Mouse (Mus musculus) urinary bladder, postnatal 25 days (tissue): Measurements from ENCODE around the gene Cst8.
"Not testable (repeated sequence)": the region's sequence is repeated elsewhere in the genome, so short reads cannot be mapped to it uniquely, and the experiment has no call there.

Experiments used
- DNase-seq: peaks from one replicate; pipeline ENCODE4 v3.0.0; 2022; ENCODE audit warnings: low spot score

The Cst8 gene

DNA sequence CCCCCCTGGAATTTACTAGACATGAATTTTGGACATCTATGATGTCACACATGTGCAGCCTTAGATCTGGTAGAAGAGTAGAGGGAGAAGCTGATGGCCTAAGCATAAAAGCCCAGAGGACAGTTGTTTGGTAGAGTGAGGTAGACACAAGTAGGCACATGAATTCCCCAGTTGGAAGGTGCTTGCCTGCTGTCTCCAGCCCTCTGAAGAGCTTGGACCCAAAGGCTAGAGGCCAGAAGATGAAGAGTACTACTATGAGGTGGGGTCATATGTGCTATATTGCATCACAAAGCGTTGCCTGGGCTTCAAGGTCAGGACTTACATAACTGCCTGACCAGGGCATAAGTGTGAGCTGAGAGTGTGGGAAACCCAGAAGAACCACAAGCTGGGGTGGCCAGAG lies at the start of gene Cst8:
TSS of gene Cst8 (plus strand) at position 301 of the 400 bp plus-strand sequence.
- DNase-seq = no peak

DNA sequence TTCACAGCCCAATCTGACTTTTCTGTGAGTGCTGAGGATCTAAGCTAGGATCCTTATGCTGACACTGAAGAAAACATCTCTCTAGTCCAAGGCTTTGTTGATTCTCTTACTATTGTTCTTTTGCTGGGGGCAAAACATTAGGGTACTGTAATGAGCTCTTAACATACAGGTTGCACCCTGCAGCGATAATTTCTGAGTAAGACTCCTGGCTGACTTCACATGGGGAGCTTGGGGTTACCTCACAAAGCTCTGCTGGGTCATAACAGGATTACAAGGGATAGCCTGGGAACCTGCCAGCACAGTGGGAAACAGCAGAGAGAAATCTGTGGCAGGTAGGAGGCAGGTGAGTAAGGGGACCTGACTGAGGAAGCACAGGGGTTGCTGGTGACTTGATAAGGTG lies 48.5 kb upstream of the Cst8 start, which contains the start of gene Cstl1:
TSS of gene Cstl1 (plus strand) at position 301 of the 400 bp plus-strand sequence.
- no peak for DNase-seq

DNA sequence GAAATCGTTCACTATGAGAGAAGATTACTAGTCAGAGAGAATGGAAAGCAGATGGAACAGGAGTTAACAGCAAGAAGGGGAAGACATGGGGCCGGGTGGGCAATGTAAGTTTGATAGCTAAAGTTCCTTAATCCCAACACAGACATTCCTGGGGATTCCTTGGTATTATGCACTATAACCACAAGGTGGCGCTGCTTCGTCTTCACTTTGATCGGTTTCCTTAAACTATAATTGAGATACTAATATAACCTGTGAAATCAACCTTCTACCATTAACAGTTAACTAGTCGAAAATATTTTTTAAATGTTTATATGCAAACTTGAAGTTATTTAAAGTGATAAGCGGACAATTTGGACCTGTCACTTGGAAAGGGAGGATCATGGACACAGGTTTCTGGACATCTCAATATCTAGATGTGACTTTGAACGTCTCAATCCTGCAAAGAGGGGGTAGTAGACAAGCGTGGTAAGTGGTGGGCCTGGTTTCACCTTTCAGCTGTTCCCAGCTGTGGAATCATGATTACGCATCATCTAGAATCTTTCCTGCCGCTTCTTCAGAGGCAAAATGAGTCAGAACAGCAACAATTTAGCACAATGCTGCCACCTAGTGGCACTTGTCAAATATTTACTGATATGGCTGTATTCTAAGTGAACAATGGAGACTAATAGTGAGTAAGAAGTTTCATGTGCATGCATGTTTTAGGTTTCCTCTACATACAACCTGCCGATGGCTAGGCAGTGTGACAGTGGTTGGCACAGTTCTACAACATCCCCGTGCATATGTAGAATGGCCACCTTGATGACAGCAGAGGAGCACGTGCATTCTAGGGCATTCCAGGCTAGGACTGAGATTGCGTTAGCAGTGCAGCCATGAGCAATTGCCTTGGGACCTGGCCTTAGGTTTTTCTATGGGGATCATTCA lies 46.4 kb upstream of the Cst8 start:
- DNase-seq = peak; percentile 61

DNA sequence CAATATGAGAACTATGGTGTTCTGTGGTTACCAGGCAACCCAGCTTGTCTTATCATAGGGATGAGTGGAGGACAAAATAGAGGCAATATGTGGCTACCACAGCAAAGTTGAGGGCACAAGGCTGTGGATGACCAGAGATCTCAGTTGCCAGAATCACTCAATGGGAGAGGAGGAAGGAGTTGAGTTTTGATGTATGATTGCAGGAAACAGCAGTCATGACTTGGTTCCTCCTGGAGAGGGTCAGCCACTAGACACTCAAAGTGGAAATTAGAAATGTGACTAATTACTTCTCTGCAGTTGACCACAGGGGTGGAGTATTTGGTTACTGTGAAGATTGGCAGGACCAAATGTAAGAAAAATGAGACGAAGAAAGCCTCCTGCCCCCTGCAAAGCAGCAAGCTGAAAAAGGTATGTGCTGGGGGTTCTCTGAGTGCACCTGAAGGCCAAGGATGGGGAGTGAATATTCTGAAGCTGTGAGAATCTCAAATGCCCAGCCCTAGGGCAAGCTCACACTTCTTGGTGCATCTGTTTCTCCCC lies 44.2 kb upstream of the Cst8 start:
- DNase-seq = no peak

DNA sequence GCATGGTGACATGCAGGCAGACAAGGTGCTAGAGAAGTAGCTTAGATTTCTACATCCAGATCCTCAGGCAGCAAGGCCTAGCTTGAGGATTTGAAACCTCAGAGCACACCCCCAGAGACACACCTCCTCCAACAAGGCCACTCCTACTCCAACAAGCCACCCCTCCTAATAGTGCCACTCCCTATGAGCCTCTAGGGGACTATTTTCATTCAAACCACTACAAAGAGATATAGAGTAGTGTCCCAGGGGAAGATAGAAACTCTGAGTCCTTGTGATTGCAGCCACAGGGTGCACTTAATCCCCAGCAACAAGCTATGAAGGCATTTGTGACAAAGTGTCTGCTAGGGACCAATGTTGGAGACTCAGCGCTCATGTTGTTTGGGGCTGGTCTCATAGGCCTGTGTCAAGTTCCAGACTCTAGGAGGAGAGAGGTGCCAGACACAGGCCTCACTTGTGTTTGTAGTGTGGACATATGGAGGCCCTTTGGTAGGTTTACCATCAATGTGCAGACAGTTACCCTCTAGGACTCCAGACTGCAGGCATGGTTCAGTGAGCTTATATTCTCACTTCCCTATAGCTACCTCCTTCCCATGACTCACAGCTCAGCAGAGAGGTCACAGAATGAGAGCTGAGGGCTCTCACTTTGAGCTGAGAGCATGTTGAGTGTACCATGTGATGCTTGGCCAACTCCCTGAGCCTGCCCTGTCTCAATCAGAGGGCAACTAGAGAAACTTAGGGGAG lies 34.8 kb upstream of the Cst8 start:
- no peak for DNase-seq

DNA sequence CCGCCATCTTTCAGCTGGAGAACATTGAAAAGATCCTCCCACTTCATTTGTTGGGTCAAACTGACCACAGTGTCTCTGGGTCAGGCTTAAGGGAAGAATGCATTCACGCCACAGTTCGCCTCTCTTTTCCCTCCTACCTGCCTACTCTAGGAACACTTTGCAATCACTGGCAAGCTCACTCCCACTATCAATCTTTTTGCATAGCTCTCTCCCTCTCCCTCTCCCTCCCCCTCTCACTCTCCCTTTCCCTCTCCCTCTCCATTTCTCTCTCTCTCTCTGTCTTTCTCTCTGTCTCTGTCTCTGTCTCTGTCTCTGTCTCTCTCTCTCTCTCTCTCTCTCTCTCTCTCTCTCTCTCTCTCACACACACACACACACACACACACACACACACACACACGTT lies 27.2 kb upstream of the Cst8 start, which contains the start of gene Cst11:
TSS of gene Cst11 (minus strand) at position 101 of the 400 bp plus-strand sequence.
- DNase-seq = not testable (repeated sequence)

DNA sequence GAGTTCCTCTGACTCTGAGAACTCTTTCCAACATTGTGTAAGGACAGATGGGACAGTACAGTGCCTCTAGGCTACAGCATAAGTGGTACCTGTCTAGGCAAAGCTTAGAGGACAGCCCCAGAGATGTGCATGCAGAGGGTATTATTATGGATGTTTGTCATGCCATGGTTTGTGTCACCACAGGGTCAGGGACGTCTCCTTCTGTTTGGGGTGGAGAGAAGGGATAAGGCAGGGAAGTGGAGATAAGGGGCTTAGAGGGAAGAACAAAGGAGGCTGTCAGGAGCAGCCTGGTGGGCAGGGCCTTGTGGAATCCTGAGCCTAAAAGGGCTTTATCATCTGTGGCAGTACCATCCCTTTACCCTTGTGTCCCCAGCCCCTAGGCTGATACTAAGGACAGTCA lies 16.9 kb upstream of the Cst8 start, which contains the start of gene 8030411F24Rik:
TSS of gene 8030411F24Rik (plus strand) at position 301 of the 400 bp plus-strand sequence.
- DNase-seq = no peak

DNA sequence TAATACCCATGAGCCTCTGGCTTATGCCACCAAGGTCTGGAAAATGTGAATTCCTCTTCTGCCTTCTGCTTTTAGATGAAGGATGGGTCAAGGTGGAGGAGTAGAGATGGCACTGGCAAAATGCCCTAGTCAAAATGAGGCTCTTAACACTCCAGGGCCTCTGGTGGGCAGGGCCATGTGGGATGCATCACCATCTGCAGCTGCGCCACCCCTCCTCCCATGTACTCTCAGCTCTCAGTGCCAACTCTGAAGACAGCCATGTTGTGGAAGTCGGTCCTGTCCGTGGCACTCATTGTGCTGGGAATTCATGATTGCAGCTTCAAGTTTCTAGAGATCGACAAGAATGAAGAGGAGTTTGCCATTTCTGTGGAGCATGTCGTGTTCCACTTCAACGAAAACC lies 9.4 kb upstream of the Cst8 start, which contains the start of gene Cst12:
TSS of gene Cst12 (plus strand) at position 220 of the 400 bp plus-strand sequence.
- DNase-seq = no peak

DNA sequence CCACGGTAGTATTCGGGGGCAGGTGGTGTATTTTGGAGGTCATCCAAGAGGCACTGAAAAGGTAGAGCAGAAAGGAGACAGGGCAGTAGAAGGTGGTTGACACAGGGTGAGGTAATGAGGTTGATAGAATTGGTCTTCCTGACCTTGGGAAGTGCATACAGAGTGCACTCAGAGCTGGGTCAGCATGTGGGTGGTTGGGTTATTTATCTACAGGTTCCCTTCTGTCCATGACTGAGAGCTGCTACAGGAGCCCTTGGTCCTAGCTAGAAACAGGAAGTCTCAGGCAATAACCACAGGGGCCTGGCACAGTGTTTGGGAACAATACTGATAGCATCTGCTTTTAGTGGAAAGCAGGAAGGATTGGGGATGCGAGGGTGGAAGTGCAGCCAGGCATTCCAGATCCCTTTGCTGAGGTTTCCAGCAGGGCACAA lies 2.9 kb downstream of the Cst8 start:
- no peak for DNase-seq

DNA sequence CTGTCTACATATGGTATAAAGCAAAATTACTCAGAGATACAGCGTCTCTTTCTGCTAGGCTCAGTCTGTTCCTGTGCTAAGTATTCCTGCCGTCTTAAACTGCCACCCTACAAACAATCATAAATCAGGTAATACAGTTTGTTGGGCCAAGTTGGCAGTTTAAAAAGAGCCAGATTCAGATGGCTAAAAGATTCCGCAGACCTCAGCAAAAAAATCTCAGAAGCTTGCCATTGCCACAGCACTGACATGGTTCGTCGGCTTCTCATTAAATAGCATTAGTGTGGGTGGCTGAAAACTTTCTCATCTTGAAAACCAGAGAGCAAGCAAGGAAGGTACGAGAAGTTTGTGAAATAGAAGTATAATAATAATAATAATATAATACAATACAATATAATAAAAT lies 8.1 kb downstream of the Cst8 start:
- no peak for DNase-seq

DNA sequence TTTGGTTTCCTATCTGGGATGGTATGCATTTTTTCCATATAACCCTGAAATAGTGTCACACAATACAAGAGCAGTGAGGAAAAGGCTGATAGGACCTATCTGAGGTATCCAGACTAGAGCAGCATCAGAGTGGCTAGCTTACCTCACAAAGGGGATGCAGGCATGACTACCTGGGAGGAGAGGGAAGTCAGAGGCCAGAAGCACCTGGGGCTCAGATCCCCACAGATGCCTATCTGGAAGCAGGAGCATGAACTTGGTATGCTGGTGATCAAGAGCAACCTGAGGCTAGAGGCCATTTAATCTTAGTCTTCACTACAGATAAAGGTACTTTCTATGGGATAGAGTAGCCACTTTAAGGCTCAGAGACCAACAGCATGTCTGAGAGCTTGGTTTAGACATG lies 21.3 kb downstream of the Cst8 start, which contains the start of gene Cst13:
TSS of gene Cst13 (plus strand) at position 173 of the 400 bp plus-strand sequence.
- no peak for DNase-seq

DNA sequence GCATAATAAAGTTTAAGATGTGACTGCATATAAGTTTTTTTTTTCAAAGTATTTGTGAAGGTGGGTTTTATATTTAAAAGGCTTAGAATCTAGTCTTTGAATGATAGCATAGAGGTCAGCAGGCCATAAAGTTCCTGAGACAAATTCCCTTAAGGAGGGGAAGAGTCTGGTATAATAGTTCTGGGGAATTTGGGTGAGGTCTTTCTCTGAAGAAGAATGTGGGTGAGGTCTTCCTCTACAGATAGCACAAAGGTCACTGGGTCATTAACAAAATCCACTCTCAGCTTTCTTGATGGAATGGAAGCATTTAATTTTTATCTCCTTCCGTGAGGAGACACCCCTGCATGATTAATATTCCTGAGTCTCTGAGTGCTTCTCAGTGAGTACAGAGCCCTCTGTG lies 27.4 kb downstream of the Cst8 start:
- DNase-seq = no peak

DNA sequence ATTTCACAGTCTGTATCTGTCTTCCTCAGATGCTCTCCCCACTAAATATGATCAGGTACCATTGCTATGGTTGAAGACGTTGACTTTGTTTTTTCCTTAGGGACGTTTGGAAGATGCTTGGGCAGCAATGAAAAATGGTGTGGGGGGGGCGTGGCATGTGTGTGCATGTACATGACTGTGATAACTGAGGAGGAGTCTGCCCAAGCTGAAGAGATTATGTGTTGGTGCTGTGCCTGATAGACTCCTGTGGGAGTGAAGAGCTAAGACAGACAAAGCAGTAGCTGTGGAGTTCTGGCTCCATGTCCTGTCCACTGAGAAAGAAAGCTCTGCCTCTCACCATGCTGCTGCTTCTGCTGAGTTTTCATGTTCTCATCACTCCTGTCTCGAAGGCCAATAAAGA lies 36.3 kb downstream of the Cst8 start, which contains the start of gene Cst9:
TSS of gene Cst9 (plus strand) at position 236 of the 400 bp plus-strand sequence.
- no peak for DNase-seq

DNA sequence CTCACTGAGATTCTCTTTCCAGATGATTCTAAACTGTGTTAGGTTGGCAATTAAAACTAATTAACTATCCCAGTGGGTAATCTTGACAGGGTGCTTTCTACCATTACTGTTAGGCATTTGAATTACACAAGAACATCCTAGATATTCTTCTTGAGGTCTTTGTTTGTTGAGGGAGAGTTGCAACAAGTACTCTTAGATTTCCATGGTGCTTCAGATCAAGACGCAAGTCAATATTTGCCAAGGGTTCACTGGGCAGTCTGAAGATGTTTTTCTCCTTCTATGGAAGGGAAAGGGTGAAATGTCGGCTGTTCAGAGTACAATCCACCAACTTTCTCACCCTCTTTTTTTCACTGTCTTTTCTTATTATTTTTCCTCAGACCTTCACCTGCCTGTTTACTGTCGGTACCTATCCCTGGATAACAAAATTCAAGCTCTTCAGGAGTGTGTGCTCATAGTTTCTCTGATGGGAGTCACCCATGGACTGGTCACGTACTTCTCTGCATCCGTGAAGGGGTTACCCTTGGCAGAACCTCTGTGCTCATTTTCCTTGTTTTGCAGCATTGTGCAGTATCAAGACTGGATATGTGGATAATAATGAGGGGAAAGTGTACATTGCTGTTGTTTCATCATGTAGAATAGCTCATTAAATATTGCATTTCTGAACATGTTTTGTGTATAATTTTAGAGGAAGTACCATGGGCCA lies 39.6 kb downstream of the Cst8 start:
- no peak for DNase-seq

DNA sequence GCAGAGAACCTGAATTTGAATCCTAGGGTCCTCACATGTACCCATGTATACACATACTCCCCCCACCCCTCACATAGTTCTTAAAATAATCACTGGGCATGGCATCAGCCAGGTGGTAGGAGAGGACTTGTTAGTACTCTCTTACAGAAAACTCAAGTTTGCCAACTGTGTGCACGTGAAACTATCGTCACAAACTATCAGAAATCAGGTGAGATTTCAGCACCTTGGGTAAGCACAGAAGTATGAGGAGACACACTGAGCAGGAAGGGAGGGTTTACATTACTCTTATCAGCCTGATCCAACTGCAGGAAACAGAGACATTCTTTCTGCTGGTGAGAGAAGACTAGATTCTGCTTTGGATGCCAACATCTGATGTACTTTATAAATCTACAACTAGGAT lies 40.6 kb downstream of the Cst8 start:
- DNase-seq = no peak

DNA sequence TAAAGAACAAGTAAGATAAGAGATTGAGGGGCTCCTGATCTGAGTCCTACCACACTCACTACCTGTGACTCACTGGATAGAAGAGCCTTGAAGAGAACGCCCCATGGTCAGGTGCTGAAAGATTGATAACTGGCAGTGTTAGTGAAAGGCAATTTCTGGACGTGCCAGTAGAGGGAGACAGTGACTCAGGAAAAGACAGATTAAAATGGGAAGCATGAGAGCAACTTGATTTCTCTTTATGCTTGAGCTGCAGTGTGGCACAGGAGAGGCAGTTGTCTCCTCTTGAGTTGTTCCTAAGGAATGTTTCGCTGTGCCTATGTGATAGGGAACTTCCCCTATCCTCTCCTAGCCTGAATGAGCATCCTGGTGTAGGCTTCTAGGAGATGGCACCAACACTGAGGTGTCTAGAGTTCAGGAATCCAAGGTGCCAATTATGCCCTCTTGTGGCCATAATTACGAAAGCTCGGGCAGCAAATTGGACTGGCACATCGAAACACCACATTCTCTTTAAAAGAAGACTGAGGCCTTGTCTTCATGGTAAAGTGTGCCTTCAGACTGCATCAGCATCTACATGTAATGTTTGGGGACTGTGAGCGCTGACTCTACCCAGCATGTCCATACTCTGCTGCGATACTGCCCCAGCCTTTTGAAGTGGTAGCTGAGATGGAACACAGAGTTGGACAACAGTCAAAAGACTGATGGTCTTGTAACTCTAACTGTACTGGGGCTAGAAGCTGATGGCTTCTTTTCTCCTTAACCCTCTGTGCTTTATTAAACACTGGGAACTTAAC lies 52.7 kb downstream of the Cst8 start:
- peak; percentile 71 for DNase-seq
